Mouse (Mus musculus): ENCODE measurements around the gene Gipc2.

GRCm38 (mm10) chr3:152199125-152199524, 33.1 kb upstream of the Gipc2 start:
- TF ChIP-seq CTCF (IDR thresholded peaks at IDR 0.05; ENCODE audit: borderline replicate concordance, insufficient read depth, low read depth, low read length) (no peak), POLR2A (IDR thresholded peaks at IDR 0.05; ENCODE audit: borderline replicate concordance, insufficient read depth, low read length) (no peak)

All from cerebellum, adult 2 months (tissue).